Mouse (Mus musculus): ENCODE results near the gene Gpr37l1. TPM values are rescaled to one million over a fixed set of nuclear protein-coding genes. Genes with fewer than 3 reads are reported as not detected.
"Not testable (repeated sequence)": the region's sequence is repeated elsewhere in the genome, so short reads cannot be mapped to it uniquely, and the experiment has no call there.

The Gpr37l1 gene
- total RNA-seq, 2 experiments from 2014 or later, result 0.82 to 1.0 TPM

GRCm38 (mm10) chr1:135126443-135127027 is 40.9 kb downstream of the Gpr37l1 start:
- no peak for DNase-seq (ENCODE audit: low spot score in 2 of 2)

GRCm38 (mm10) chr1:135125990-135126389 is 41.5 kb downstream of the Gpr37l1 start:
- DNase-seq (ENCODE audit: low spot score in 2 of 2), result no peak

DNA sequence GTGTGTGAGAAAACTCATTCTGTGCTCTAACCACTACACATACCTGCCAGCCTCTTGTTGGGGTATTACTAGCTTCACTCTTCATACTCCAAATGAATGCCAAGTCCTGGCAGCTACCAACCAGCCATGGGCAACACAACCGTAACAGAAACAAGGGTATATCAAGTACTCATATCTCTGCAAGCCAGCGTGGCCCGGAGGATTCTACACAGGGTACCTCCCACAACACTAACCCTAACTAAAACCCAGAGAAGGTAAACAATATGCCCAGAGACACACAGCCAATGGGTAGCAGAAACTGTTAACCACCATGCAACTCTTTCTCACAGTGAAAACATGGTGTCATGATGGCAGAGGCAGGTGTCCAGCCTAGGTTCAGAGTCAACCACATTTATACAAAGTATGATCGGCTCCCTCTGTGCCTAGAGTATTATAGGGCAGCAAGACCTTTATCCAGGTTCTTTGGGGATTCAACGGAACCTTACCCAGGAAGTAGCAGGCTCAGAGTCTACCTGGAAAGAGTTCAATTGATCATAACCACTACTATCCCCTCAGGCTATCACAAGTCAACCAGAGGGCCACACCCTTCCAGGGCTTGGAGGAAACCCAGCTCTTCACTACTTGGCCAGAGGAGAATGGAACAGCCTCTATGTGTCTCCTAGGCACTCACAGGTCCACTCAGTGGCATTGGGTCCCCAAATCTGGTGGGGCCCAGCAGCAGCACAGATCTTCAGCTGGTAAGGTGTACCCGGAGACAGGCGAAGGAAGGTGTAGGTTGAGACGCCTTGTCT is 42.7 kb downstream of the Gpr37l1 start:
- no peak for DNase-seq (ENCODE audit: low spot score in 2 of 2)

DNA sequence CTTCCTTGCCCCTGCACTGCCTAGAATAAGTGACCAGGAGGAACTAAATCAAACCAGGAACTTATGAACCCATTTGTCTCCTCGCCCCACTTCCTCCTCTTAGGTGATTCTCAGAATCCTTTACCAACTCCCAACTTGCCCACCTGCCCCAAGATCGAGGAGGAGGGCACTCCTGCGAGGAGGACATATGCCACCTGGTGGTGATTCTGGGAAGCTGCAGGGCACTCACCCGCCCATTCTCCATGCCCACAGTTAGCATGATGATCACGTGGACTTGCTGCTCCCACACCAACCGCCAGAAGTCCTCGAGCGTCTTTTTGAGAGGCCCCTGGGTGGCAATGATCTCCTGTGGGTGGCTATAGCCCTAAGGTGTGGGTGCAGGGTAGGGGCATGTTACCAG is 54.8 kb downstream of the Gpr37l1 start:
- no peak for DNase-seq (ENCODE audit: low spot score in 2 of 2)

DNA sequence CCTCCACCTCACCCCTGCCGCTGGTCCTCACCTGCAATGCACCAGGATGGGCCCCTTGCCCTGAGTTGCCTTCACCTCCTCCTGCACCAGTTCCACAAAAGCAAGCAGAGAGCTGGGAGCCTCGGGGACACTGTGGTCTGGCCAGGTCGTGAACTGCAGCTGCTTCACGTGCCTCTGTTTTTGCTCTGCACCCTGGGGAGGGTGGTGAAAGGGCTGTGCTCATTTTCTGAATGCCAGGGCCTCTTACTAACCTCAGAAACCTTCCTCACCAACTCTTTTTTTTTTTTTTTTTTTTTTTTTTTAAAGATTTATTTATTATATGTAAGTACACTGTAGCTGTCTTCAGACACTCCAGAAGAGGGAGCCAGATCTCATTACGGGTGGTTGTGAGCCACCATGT is 56.2 kb downstream of the Gpr37l1 start:
- DNase-seq (ENCODE audit: low spot score in 2 of 2), result not testable (repeated sequence)

Other genes with a start within 250 kb of the Gpr37l1 start
- 10 to 100 TPM; 19.7 to 22.1 TPM for gene Ppp1r12b, start 211.7 kb downstream of the Gpr37l1 start, total RNA-seq (2021)
- gene Ube2t, start 205.1 kb downstream of the Gpr37l1 start, total RNA-seq (2021), result 10 to 100 TPM; 11.1 to 12.1 TPM
- gene Lgr6, start 62.4 kb downstream of the Gpr37l1 start, total RNA-seq (2021), result 1 to 10 TPM; 3.7 to 5.0 TPM
- gene Ptpn7, start 35.0 kb downstream of the Gpr37l1 start, total RNA-seq (2021), result 1 to 10 TPM; 1.4 TPM
- gene Arl8a, start 20.9 kb downstream of the Gpr37l1 start, total RNA-seq (2021), result 10 to 100 TPM; 62.8 to 73.7 TPM
- gene Elf3, start 90.9 kb upstream of the Gpr37l1 start, total RNA-seq (2021), result 1 to 10 TPM in 1 of 2 experiments, under 1 TPM in 1; 0.37 to 4.7 TPM
- gene Rnpep, start 116.4 kb upstream of the Gpr37l1 start, total RNA-seq (2021), result 10 to 100 TPM; 47.3 to 48.8 TPM
- 100 to 1,000 TPM; 175 to 176 TPM for gene Timm17a, start 146.1 kb upstream of the Gpr37l1 start, total RNA-seq (2021)
- gene Lmod1, start 157.1 kb upstream of the Gpr37l1 start, total RNA-seq (2021), result 1 to 10 TPM in 1 of 2 experiments, under 1 TPM in 1; 0.81 to 1.1 TPM
- 10 to 100 TPM; 25.8 to 27.0 TPM for gene Shisa4, start 207.6 kb upstream of the Gpr37l1 start, total RNA-seq (2021)